Mouse (Mus musculus) lung, postnatal 0 days (tissue): ENCODE measurements around the gene Plxnd1.

Source experiments
- CTCF ChIP-seq: IDR thresholded peaks from 2 replicates; pipeline ENCODE4 v1.5.1; 2016; ENCODE audit warnings: antibody characterized with exemption, mild to moderate bottlenecking
- EP300 ChIP-seq: IDR thresholded peaks from 2 replicates; pipeline ENCODE4 v1.6.1; 2016; ENCODE audit warnings: antibody characterized with exemption, mild to moderate bottlenecking, control low read depth

DNA sequence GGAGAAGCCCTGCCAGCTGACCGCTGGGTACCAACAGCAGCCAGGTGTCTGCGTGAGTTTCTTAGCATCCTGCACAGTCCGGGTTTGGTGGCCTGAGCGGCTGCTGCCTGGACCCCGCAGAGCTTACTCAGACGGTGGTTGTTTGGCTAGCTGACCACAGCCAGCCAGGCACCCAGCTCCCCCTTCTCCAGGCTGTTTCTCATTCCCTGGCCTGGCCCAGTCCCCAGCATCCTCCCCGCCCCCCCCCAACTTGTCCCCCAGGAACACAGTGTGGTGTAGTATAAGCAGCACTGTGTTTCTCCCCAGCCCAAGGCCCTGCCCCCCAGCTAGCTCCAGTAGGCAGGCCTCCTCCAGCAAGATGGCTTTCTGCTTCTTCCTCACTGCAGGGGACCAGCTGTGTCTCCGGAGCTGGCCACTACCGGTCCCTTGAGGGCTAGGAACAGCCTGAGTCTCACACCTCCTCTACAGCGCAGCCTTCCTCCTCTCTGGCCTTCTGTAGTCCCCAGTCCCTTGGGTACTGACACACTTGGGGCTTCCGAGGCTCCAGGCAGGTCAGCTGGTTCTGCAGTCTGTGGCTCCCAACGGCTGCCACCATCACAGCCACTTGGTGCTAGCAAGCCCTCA lies 8.2 kb downstream of the Plxnd1 start:
- TF ChIP-seq CTCF, result no peak
- TF ChIP-seq EP300, result no peak
